Mouse (Mus musculus) layer of hippocampus, adult 9-11 months (tissue): ENCODE measurements around the gene Axin1.

Source experiments
- DNase-seq: peaks from one replicate; pipeline ENCODE4 v3.0.0; 2022

Gene Axin1

DNA sequence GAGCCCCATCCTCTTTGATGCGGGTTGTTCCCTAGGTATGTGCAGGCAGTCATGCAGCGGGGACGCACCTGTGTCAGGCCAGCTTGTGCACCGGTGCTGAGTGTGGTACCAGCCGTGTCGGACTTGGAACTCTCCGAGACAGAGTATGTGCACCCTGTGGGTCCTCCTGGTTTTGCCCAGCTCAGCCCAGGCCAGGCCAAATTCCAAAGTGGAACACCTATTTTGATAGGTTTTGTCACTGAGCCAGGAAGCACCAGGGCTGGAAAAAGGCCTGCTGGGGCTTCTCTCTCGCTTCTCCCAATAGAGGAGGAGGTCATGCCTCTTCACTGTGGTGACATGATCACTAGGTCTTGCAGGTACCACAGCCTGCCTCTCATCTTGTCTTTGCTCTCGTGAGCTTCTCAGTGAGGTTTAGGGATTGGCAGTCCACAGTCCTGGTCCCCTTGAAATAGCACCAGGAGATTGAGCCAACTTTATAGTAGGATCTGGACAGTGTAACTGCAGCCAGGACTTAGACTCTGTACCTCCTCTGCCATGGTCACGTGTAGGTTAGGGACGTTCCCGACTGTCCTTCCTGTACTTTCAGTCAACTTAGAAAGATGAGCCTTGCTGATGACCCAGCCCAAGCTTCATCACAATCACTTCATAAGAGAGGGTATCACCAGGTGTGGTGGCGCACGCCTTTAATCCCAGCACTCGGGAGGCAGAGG, 54.1 kb downstream of the Axin1 start:
- no peak for DNase-seq

GRCm38 (mm10) chr17:26198892-26199291, 60.4 kb downstream of the Axin1 start, which contains the start of gene Pdia2:
Gene Pdia2, minus strand, starts transcription at chr17:26199087.
- no peak for DNase-seq

- DNase-seq = no peak
Measured at GRCm38 (mm10) chr17:26200831-26201705, 62.6 kb downstream of the Axin1 start.

DNA sequence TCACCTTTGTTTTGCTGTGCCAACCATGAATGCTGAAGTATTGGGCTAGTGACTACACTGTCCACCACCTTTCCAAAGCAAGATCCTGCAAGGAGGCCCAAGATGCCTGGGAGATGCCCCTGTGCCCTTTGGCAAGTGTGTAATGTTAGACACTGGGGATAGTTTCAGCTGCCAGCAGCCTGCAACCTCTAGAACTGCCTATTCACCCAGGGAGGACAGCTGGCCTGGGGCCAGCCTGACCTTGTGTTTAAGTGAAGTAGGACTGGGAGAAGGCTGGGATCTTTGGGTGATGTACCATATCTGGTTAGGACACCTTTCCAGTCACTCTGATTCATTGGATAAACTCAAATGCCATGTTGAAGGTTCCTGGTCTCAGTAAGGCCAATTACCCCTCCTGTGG, 63.5 kb downstream of the Axin1 start:
- DNase-seq = no peak

GRCm38 (mm10) chr17:26202737-26203136, 64.2 kb downstream of the Axin1 start, which contains the start of gene Rgs11:
Gene Rgs11, plus strand, starts transcription at chr17:26202951.
- no peak for DNase-seq

DNA sequence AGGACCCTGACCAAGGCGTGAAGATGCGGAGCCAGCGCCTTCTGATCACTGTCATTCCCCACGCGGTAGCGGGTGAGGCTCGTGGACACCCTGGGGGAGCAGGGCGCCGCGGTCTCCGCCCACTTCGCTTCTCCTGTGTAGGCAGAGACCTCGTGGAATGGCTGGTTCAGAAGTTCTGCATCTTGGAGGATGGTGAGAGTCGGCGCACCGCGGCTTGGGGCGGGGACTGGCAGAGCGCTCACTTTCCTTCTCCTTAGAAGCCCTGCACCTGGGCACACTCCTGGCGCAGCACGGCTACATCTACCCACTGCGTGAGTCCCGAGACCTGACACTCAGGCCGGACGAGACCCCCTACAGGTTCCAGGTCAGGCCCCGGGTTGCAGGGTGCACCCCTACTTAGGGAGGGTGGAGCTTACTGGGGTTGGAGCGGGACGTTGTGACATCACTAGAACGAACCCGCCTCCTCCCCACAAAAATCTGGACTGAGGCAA, 64.9 kb downstream of the Axin1 start:
- DNase-seq = peak; percentile 56

DNA sequence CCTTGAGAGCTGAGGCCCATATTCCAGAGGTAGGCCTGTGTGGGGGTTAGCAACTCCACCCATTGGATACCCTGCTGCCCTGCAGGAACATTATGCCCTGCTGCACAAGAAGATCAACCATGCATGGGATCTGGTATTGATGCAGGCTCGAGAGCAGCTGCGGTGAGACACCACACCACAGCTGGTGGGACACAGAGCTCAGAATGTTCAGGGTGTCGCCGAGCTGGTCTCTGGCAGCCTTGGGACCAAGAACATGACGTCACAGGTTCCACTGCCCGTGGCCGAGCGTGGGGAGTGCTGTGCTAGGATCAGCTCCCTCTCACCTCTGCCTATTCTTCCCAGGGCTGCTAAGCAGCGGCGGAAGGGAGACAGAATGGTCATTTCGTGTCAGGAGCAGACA, 66.3 kb downstream of the Axin1 start:
- no peak for DNase-seq

GRCm38 (mm10) chr17:26206392-26206791, 67.9 kb downstream of the Axin1 start:
- no peak for DNase-seq

DNA sequence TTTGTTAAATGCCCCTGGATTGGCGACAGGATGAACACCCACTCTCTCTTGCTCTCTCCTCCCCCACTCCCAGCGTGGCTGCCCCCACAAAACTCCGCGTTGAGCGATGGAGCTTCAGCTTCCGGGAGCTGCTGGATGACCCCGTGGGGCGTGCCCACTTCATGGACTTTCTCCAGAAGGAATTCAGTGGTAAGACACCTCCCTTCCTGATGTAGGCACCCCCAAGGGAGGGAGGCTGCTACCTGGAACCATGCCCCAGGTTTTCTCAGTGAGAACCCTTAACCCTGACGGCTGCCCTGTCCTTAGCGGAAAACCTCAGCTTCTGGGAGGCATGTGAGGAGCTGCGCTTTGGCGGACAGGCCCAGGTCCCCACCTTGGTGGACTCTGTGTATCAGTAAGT, 69.2 kb downstream of the Axin1 start, which contains the start of gene Arhgdig:
TSS of gene Arhgdig (minus strand) at position 101 of the 400 bp plus-strand sequence.
- no peak for DNase-seq

DNA sequence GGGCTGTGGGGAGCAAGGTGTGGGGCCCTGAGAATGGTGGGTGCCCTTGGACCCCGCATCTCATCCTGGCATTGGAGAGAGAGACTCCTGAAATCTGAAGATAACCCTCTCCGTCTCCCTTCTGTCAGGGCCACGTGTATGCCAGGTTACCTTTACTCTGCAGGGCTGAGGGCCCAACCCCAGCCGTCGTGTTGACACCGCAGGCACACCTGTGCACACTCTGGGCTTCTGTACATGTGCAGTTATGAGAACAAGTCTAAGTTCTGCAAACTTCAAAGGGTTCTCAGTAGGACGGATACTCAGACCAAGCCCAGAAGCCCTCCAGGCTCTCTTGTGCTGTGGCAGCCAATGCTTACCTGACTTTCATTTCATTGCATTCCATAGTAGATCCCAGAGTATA, 73.8 kb downstream of the Axin1 start:
- no peak for DNase-seq

- no peak for DNase-seq
Measured at GRCm38 (mm10) chr17:26212681-26213080, 74.2 kb downstream of the Axin1 start.

GRCm38 (mm10) chr17:26221508-26221907, 83.0 kb downstream of the Axin1 start:
- no peak for DNase-seq

DNA sequence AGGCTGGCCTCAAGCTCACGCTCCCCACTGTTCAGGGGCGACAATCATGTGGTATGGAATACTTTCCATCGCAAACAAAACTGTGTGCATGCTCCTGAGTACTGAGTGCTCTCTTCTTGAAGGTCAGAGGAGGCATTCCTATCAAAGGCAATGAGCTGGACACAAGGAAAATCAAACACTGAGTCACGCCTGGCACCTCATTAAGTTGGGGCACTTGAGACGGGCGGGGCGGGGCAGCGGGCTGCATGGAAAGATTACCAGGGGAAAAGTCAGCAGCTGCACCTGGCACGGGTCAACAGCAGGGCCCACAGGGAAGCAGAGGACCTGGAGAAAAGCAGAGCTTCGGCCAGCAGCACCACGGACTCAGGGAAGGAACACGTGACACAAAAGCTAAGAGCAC, 86.7 kb downstream of the Axin1 start:
- no peak for DNase-seq

DNA sequence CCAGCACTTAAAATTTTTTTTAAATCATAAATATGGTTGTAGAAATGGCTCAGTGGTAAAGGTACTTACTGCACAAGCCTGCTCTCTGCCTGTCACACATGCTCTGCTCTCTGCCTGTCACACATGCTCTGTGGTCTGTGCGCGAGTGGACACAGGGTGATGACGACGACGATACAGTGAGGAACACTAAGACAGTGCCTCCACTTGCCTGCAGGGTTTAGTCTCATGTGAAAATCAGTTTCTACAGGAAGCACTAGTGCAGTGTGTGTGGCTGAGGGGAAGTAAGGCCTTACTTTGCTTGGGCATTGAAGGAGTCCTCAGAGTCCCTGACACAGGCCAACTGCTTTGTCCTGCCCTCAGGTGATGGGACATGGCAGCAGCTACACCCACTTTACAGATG, 91.3 kb downstream of the Axin1 start:
- no peak for DNase-seq

- no peak for DNase-seq
Measured at GRCm38 (mm10) chr17:26231156-26231555, 92.7 kb downstream of the Axin1 start.

- no peak for DNase-seq
Measured at GRCm38 (mm10) chr17:26232863-26233262, 94.4 kb downstream of the Axin1 start.

DNA sequence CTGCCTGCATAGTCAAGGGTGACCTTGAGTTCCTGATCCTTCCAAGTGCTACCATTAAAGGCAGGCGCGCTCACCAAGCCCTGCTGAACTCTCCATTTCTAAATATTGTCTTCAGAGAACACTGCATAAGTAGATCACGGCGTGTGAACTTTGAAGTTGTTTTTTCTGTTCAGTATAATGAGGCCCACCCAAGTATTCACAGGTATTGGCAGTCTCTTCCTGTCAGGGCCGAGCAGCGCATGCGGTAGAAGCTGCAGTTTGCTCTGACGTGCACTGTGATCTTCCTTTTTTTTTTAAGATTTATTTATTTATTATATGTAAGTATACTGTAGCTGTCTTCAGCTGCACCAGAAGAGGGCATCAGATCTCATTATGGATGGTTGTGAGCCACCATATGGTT, 95.9 kb downstream of the Axin1 start:
- DNase-seq = no peak

DNA sequence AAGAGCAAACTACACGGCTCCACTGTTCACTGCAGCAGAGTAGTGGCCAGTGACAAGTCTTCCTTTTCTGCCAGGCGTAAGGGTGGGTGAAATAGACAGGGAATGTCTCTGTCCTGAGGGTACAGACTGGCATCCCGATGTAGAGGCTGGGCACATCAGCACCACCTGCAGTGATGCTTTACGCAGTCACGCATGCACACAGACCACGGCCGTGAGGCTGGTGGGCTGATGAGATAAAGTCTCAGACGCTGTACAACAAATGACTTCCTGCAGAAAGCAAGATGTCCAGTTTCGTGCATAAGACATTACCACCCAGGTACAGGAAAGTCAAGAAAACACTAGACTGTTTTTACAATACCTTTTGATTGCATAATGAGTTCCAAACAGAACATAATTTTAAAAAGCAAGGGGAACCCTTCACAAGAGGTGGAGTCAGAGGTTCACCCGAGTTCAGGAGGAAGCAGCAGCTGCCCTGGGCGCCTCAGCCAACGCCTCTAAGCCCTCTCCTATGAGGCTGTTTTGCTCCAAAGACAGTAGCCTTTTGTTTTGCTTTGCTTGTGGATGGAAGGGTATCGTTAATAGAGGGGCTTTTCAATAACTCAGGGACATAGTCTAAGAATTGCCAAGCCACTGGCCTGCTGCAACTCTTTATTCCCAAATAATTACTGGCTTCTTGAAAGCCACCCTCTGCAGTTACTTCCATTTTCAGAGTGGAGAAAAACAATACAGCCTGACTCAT, 96.8 kb downstream of the Axin1 start:
- no peak for DNase-seq

DNA sequence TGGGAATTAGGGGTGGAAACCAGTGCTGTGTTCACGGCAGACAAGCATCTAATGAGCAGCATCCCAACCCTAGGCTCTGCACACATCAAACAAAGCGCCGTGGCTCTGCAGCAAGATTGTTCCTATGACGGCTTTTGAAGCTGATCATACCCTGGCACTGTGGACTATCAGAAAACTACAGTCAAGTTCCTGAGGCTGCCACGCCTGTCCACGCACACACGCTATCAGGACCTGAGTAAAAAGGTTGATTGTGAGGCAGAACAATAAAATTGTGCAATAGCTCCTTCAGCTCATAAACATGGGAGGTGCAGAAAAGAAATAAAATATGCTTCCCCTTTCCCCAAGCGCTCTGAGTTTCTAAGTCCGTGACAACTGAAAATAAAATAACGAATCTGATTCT, 99.2 kb downstream of the Axin1 start:
- no peak for DNase-seq

DNA sequence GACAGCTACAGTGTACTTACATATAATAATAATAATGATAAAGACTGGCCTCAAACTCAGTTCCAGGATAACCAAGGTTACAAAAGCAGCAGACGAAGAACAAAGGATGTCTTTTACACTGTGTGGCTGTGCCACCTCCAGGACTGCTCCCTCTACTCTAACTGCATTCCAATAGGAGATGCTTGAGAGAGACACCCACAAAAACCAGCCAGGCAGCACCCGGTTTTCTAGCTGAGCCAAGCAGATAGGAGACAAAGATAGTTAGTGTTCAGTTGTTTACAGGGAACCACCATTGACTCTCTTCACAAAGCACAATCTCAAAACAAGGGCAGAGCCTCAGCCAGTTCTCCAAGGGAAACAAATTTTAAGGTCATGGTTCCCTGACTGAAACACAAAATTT, 101.1 kb downstream of the Axin1 start:
- peak; percentile 51 for DNase-seq

DNA sequence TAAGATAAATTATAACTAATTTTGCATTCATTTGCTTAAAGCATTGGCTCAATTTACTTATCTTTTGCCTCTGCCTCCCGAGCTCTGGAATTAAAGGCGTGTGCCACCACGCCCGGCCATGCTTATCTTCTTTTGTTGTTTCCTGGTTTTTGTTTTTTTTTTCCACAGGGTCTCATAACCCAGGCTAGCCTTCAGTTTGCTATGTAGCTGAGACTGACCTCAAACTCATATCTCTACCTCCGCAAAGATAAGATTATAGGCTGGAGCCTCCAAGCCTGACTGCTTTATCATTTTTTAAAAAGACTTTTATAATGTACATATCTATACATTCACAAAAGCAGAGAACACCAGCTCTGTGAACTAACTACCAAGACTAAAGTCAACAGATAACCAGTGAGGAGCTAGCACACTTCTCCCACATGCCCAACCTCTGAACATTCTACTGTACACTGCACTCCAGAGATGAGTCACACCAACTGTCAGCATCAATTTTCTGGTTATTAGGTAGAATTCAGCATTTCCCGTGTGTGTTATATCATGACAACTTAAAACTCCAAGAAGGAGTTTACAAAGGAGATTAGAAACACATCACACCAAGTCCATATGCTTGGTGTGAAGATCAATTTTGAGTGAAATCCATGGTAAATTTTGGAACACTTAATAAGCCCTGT, 101.8 kb downstream of the Axin1 start:
- no peak for DNase-seq

DNA sequence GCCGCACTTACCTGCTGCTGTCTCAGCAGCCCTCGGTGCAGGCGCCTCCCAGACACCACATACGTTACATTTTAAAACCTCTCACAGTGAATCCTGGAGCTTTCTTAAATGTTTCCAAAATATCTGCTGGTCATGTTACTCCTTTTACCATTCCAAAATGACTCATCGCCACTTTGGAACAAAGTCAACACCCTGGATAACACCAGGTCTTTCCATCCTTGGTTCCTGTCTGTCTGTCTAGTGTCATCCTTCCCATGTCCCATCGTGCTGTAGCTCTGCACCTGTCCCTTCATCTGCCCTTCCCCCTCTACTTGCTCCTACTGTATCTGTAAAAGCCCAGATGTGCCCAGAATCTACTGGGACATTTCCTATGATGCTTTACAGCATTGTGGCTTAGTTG, 102.5 kb downstream of the Axin1 start:
- DNase-seq = no peak
